Mouse (Mus musculus): ENCODE measurements around the gene Mipol1. TPM values are rescaled to one million over a fixed set of nuclear protein-coding genes. Genes with fewer than 3 reads are reported as not detected.
"Not testable (repeated sequence)": the region's sequence is repeated elsewhere in the genome, so short reads cannot be mapped to it uniquely, and the experiment has no call there.

Mipol1 gene
- total and polyA plus RNA-seq, 2 experiments: 0.77 to 6.7 TPM

GRCm38 (mm10) chr12:57199427-57199826 is 30.8 kb upstream of the Mipol1 start:
- 96% methylated on average over 2 of the region's 2 CpGs for WGBS
- no peak for TF ChIP-seq CTCF (IDR thresholded peaks at IDR 0.05; ENCODE audit: low read depth, low read length)
- no peak for TF ChIP-seq POLR2A (IDR thresholded peaks at IDR 0.05; ENCODE audit: extremely low read depth, insufficient read depth, low read length)

GRCm38 (mm10) chr12:57201901-57202300 is 28.3 kb upstream of the Mipol1 start:
- H3K4me3 ChIP-seq (ENCODE audit: insufficient read depth, low read depth, low read length): no peak overlapping the region
- peaks cover 5% of the 10 kb centered on the region; the same call in 1 of the 2 replicates for H3K4me1 ChIP-seq (ENCODE audit: control insufficient read depth, insufficient read depth, low read length)
- no peak overlapping the region for H3K27ac ChIP-seq (replicated peaks; ENCODE audit: insufficient read depth, low read depth, low read length)
- WGBS: 98% methylated on average over 3 of the region's 3 CpGs
- no peak for TF ChIP-seq POLR2A (IDR thresholded peaks at IDR 0.05; ENCODE audit: extremely low read depth, insufficient read depth, low read length)
- TF ChIP-seq CTCF (IDR thresholded peaks at IDR 0.05; ENCODE audit: low read depth, low read length): no peak
- no peak overlapping the region for H3K9ac ChIP-seq (ENCODE audit: low read depth, low read length)
- H3K27me3 ChIP-seq (ENCODE audit: control insufficient read depth, insufficient read depth, low read length): no peaks in the 10 kb centered on the region
- no peak for DNase-seq (ENCODE audit: extremely low read depth, low read depth, low spot score)
- H3K36me3 ChIP-seq (ENCODE audit: control insufficient read depth, insufficient read depth, low read length): no peaks in the 10 kb centered on the region
- H3K79me2 ChIP-seq (ENCODE audit: control insufficient read depth, insufficient read depth, low read length): no peaks in the 10 kb centered on the region

More at GRCm38 (mm10) chr12:57199427-57199826, 30.8 kb upstream of the Mipol1 start:
- Histone ChIP-seq H3K27ac (replicated peaks; ENCODE audit: insufficient read depth, low read depth, low read length) (no peak overlapping the region), H3K9ac (ENCODE audit: low read depth, low read length) (no peak overlapping the region), H3K4me3 (ENCODE audit: insufficient read depth, low read depth, low read length) (no peak overlapping the region), H3K27me3 (ENCODE audit: control insufficient read depth, insufficient read depth, low read length) (no peaks in the 10 kb centered on the region), H3K4me1 (ENCODE audit: control insufficient read depth, insufficient read depth, low read length) (peaks cover 5% of the 10 kb centered on the region; the same call in 1 of the 2 replicates), H3K79me2 (ENCODE audit: control insufficient read depth, insufficient read depth, low read length) (no peaks in the 10 kb centered on the region), H3K36me3 (ENCODE audit: control insufficient read depth, insufficient read depth, low read length) (no peaks in the 10 kb centered on the region)
- no peak for DNase-seq (ENCODE audit: extremely low read depth, low read depth, low spot score)

- 75% methylated on average over 4 of the region's 4 CpGs for WGBS
- Histone ChIP-seq H3K4me1 (ENCODE audit: control insufficient read depth, insufficient read depth, low read length) (no peaks in the 10 kb centered on the region), H3K79me2 (ENCODE audit: control insufficient read depth, insufficient read depth, low read length) (no peaks in the 10 kb centered on the region), H3K4me3 (ENCODE audit: insufficient read depth, low read depth, low read length) (no peak overlapping the region), H3K27me3 (ENCODE audit: control insufficient read depth, insufficient read depth, low read length) (no peaks in the 10 kb centered on the region), H3K9ac (ENCODE audit: low read depth, low read length) (no peak overlapping the region), H3K27ac (replicated peaks; ENCODE audit: insufficient read depth, low read depth, low read length) (no peak overlapping the region), H3K36me3 (ENCODE audit: control insufficient read depth, insufficient read depth, low read length) (no peaks in the 10 kb centered on the region)
- no peak for TF ChIP-seq CTCF (IDR thresholded peaks at IDR 0.05; ENCODE audit: low read depth, low read length)
- TF ChIP-seq POLR2A (IDR thresholded peaks at IDR 0.05; ENCODE audit: extremely low read depth, insufficient read depth, low read length): no peak
- DNase-seq (ENCODE audit: extremely low read depth, low read depth, low spot score): no peak
Measured at GRCm38 (mm10) chr12:57204276-57204851, 25.9 kb upstream of the Mipol1 start.

- no peaks in the 10 kb centered on the region for H3K27me3 ChIP-seq (ENCODE audit: control insufficient read depth, insufficient read depth, low read length)
- H3K79me2 ChIP-seq (ENCODE audit: control insufficient read depth, insufficient read depth, low read length): no peaks in the 10 kb centered on the region
- no peak for TF ChIP-seq POLR2A (IDR thresholded peaks at IDR 0.05; ENCODE audit: extremely low read depth, insufficient read depth, low read length)
- peak overlapping the region; percentile 49 for H3K4me3 ChIP-seq (ENCODE audit: insufficient read depth, low read depth, low read length)
- H3K36me3 ChIP-seq (ENCODE audit: control insufficient read depth, insufficient read depth, low read length): no peaks in the 10 kb centered on the region
- H3K4me1 ChIP-seq (ENCODE audit: control insufficient read depth, insufficient read depth, low read length): peaks cover 4% of the 10 kb centered on the region; the same call in 1 of the 2 replicates
- peak; percentile 48 for DNase-seq (ENCODE audit: extremely low read depth, low read depth, low spot score)
- WGBS: 6% methylated on average over 30 of the region's 30 CpGs
- H3K9ac ChIP-seq (ENCODE audit: low read depth, low read length): peak overlapping the region; percentile 69
- H3K27ac ChIP-seq (replicated peaks; ENCODE audit: insufficient read depth, low read depth, low read length): 0 out of 2 replicates have a peak overlapping the region, but pooled peaks have one; percentile 18
Measured at GRCm38 (mm10) chr12:57211353-57212311, 18.6 kb upstream of the Mipol1 start.

- not testable (repeated sequence) for H3K4me3 ChIP-seq (ENCODE audit: insufficient read depth, low read depth, low read length); H3K4me1 ChIP-seq (ENCODE audit: control insufficient read depth, insufficient read depth, low read length); H3K79me2 ChIP-seq (ENCODE audit: control insufficient read depth, insufficient read depth, low read length); H3K27ac ChIP-seq (replicated peaks; ENCODE audit: insufficient read depth, low read depth, low read length); H3K27me3 ChIP-seq (ENCODE audit: control insufficient read depth, insufficient read depth, low read length); DNase-seq (ENCODE audit: extremely low read depth, low read depth, low spot score); H3K9ac ChIP-seq (ENCODE audit: low read depth, low read length); H3K36me3 ChIP-seq (ENCODE audit: control insufficient read depth, insufficient read depth, low read length)
- 88% methylated on average over 5 of the region's 5 CpGs for WGBS
Measured at GRCm38 (mm10) chr12:57212463-57212862, 17.8 kb upstream of the Mipol1 start.

GRCm38 (mm10) chr12:57226411-57226810 is 3.8 kb upstream of the Mipol1 start:
- Histone ChIP-seq H3K27me3 (ENCODE audit: control insufficient read depth, insufficient read depth, low read length) (no peaks in the 10 kb centered on the region), H3K36me3 (ENCODE audit: control insufficient read depth, insufficient read depth, low read length) (no peaks in the 10 kb centered on the region), H3K27ac (replicated peaks; ENCODE audit: insufficient read depth, low read depth, low read length) (no peak overlapping the region), H3K79me2 (ENCODE audit: control insufficient read depth, insufficient read depth, low read length) (no peaks in the 10 kb centered on the region), H3K4me3 (ENCODE audit: insufficient read depth, low read depth, low read length) (no peak overlapping the region), H3K9ac (ENCODE audit: low read depth, low read length) (no peak overlapping the region), H3K4me1 (ENCODE audit: control insufficient read depth, insufficient read depth, low read length) (peaks cover 2% of the 10 kb centered on the region; the same call in 1 of the 2 replicates)
- no peak for TF ChIP-seq POLR2A (IDR thresholded peaks at IDR 0.05; ENCODE audit: extremely low read depth, insufficient read depth, low read length)
- no peak for TF ChIP-seq CTCF (IDR thresholded peaks at IDR 0.05; ENCODE audit: low read depth, low read length)
- WGBS: 90% methylated on average over 9 of the region's 9 CpGs
- DNase-seq (ENCODE audit: extremely low read depth, low read depth, low spot score): no peak
